Mouse (Mus musculus): ENCODE results near the gene Piwil4.
"Not testable (repeated sequence)": the region's sequence is repeated elsewhere in the genome, so short reads cannot be mapped to it uniquely, and the experiment has no call there.

Gene Piwil4

GRCm38 (mm10) chr9:14726005-14726404, 14.5 kb downstream of the Piwil4 start:
- DNase-seq (ENCODE audit: low read depth): no peak

- no peak for DNase-seq (ENCODE audit: low read depth)
Observed at GRCm38 (mm10) chr9:14724755-14725420, 15.6 kb downstream of the Piwil4 start.

- DNase-seq (ENCODE audit: low read depth): no peak
Observed at GRCm38 (mm10) chr9:14721610-14722009, 18.9 kb downstream of the Piwil4 start.

GRCm38 (mm10) chr9:14720384-14720783, 20.1 kb downstream of the Piwil4 start:
- DNase-seq (ENCODE audit: low read depth): no peak

GRCm38 (mm10) chr9:14718332-14718691, 22.2 kb downstream of the Piwil4 start:
- DNase-seq (ENCODE audit: low read depth): peak; percentile 14

GRCm38 (mm10) chr9:14717689-14718331, 22.7 kb downstream of the Piwil4 start:
- peak; percentile 10 for DNase-seq (ENCODE audit: low read depth)

- DNase-seq (ENCODE audit: low read depth): no peak
Observed at GRCm38 (mm10) chr9:14715258-14715657, 25.3 kb downstream of the Piwil4 start.

GRCm38 (mm10) chr9:14710910-14711309, 29.6 kb downstream of the Piwil4 start:
- no peak for DNase-seq (ENCODE audit: low read depth)

- no peak for DNase-seq (ENCODE audit: low read depth)
Observed at GRCm38 (mm10) chr9:14705321-14706162, 35.0 kb downstream of the Piwil4 start.

GRCm38 (mm10) chr9:14700795-14701194, 39.7 kb downstream of the Piwil4 start:
- not testable (repeated sequence) for DNase-seq (ENCODE audit: low read depth)

GRCm38 (mm10) chr9:14699288-14699640, 41.3 kb downstream of the Piwil4 start:
- DNase-seq (ENCODE audit: low read depth): no peak

- peak; percentile 77 for DNase-seq (ENCODE audit: low read depth)
Observed at GRCm38 (mm10) chr9:14698582-14699287, 41.8 kb downstream of the Piwil4 start.

GRCm38 (mm10) chr9:14697903-14698302, 42.6 kb downstream of the Piwil4 start:
- no peak for DNase-seq (ENCODE audit: low read depth)

- no peak for DNase-seq (ENCODE audit: low read depth)
Observed at GRCm38 (mm10) chr9:14689376-14690108, 51.0 kb downstream of the Piwil4 start.

GRCm38 (mm10) chr9:14684363-14684762, 56.2 kb downstream of the Piwil4 start:
- DNase-seq (ENCODE audit: low read depth): no peak

GRCm38 (mm10) chr9:14682741-14683140, 57.8 kb downstream of the Piwil4 start:
- DNase-seq (ENCODE audit: low read depth): no peak

- no peak for DNase-seq (ENCODE audit: low read depth)
Observed at GRCm38 (mm10) chr9:14680584-14680983, 59.9 kb downstream of the Piwil4 start.

GRCm38 (mm10) chr9:14675707-14676691, 64.5 kb downstream of the Piwil4 start:
- no peak for DNase-seq (ENCODE audit: low read depth)

GRCm38 (mm10) chr9:14674506-14674905, 66.0 kb downstream of the Piwil4 start:
- DNase-seq (ENCODE audit: low read depth): no peak

- DNase-seq (ENCODE audit: low read depth): no peak
Observed at GRCm38 (mm10) chr9:14673109-14673508, 67.4 kb downstream of the Piwil4 start.

All from fibroblast of lung, adult 2 months (primary cell).